Mouse (Mus musculus): ENCODE measurements around the gene Rxrb. TPM values are rescaled to one million over a fixed set of nuclear protein-coding genes. Genes with fewer than 3 reads are reported as not detected.
"Not testable (repeated sequence)": the region's sequence is repeated elsewhere in the genome, so short reads cannot be mapped to it uniquely, and the experiment has no call there.

The Rxrb gene
- 34.6 to 41.0 TPM (median 40.7 TPM) in 3 replicates for total RNA-seq (2017)

DNA sequence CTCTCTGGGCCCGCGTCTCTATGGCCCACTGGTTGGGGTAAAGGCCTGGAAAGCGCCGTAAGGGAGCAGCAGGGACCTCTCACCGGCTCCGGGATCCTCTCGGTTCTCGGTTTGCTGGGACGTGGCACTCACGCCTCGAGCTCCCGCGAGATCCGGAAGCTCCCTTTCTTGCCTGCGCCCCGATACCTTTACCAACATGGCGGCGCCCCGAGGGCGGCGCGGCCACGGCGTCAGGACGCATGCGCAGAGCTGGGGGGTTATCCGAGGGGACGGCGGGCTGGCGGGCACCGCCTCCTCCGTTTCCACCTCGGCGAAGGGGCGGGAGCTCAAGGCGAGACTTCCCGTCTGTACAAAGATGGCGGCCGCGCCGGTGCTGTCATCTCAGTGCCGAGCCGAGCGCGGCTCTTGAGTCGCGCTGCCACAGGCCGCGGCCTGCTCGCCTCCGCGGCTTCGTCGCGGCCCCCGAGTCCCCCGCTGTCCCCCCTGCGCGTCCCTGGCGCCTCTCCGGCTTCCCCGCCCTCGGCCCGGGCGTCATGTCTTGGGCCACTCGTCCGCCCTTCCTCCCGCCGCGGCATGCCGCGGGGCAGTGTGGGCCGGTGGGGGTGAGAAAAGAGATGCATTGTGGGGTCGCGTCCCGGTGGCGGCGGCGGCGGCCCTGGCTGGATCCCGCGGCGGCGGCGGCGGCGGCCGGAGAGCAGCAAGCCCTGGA is at the start of gene Rxrb, which contains the start of gene Slc39a7:
Rxrb (plus strand) TSS at position 348 of the 709 bp plus-strand sequence.
Slc39a7 (minus strand) TSS at position 218 of the 709 bp plus-strand sequence.
- peak; percentile 37 for ATAC-seq (replicated peaks; ENCODE audit: insufficient number of reproducible peaks, low FRiP score, low TSS enrichment, poor library complexity, severe bottlenecking)

DNA sequence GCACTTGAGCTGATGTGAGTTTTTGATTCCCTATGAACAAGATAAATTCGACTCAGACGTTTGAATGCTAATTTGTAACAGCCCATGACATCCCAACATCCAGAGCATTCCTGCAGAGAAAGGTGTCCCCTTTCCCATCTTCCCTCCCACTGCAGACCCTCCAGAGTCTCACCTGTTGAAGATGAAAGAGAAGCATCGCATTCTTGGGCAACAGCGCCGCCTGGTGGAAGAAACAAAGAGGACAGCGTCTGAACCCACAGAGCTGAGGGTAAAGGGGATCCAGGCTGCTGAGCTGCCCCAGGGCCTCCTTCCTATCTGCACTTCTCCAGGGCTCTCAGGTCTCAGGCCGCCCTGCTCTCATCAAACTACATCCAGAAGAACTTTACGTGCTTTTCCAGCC is 49.5 kb upstream of the Rxrb start:
- ATAC-seq (replicated peaks; ENCODE audit: insufficient number of reproducible peaks, low FRiP score, low TSS enrichment, poor library complexity, severe bottlenecking), result not testable (repeated sequence)

DNA sequence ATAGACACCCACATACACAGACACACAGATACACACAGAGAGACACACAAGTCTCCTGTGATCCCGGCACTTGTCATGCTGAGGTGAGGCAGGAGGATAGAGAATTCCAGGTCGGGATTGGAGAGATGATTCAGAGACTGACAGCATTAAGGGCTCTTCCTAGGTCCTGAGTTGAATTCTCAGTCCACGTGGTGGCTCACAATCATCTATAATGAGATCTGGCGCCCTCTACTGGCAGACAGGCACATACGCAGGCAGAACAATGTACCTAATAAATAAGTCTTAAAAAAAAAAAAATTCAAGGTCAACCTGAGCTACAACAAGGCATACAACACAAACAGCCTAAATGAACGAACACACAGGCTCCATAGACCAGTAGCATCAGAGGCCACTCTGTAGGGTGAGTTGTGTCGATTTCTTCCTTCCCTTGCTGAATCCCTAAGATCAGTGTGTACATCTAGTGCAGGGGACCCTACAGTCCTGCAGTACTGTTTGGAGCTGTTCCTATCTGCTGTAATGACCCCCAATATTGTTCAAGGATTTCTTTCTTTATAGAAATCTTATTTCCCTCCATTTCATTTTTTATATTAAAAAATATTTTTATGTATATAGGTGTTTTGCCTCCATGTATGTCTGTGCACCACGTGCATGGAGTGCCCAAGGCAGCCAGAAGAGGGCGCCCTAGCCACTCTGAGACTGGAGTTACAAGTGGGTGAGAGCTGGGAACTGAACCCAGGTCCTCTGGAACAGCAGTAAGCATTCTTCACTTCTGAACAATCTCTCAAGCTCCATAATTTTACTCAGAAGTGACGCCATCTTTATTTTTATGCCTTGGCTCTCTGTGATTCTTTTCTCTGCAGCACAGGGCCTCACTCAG is 39.6 kb upstream of the Rxrb start:
- ATAC-seq (replicated peaks; ENCODE audit: insufficient number of reproducible peaks, low FRiP score, low TSS enrichment, poor library complexity, severe bottlenecking), result peak; percentile 78

- no peak for ATAC-seq (replicated peaks; ENCODE audit: insufficient number of reproducible peaks, low FRiP score, low TSS enrichment, poor library complexity, severe bottlenecking)
Measured at GRCm38 (mm10) chr17:33994959-33995358, 36.7 kb upstream of the Rxrb start.

DNA sequence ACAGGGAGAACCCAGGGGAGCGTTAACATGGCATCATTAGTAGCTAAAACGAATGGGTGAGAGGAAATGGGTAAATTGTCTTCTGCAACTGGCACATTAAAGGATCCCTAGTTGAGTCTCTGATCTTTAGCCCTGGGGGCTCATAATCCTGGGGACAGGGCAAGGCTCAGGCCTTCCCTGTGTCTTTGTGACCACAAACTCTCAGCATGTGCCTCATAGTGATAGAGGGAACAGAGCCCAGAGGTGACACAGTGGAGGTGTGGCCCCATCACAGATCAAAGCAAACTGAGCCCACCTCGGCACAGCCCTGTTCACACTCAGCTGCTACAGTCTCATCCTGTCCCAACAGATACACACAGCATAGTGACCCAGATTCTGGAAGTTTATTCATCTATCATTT is 36.0 kb upstream of the Rxrb start:
- no peak for ATAC-seq (replicated peaks; ENCODE audit: insufficient number of reproducible peaks, low FRiP score, low TSS enrichment, poor library complexity, severe bottlenecking)

DNA sequence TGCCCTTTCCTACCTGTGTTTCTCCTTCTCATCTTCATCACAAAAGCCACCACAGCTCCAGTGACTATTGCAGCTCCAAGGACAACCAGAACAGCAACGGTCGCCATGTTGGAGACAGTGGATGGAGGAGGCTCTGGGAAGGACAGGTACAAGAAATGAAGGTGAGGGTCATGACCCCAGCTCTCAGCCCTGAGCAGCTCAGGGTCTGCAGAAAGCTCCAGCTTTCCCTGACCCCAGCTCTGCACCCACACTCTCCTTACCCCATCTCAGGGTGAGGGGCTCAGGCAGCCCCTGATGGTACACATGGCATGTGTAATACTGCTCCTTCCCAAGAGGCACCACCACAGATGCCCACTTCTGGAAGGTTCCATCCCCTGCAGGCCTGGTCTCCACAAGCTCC is 34.6 kb upstream of the Rxrb start:
- ATAC-seq (replicated peaks; ENCODE audit: insufficient number of reproducible peaks, low FRiP score, low TSS enrichment, poor library complexity, severe bottlenecking), result not testable (repeated sequence)

DNA sequence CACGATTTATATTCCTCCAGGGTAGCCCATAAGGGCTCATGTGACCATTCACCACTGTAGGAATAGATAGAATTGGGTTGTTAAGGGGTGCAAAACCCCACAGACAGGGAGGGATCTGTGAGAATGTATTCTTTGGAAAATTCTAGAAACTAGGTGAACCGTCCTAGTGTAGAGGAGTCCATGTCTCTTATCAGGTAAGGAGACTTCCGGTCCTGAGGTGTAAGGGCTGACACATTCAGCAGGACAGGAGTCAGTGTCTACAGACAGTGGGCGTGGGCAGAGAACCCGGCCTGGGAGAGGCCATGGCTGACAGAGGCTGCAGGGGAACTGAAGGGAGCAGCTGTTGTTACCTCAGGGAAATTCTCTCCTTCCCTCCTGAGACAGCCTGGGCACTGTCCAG is 32.9 kb upstream of the Rxrb start:
- ATAC-seq (replicated peaks; ENCODE audit: insufficient number of reproducible peaks, low FRiP score, low TSS enrichment, poor library complexity, severe bottlenecking), result not testable (repeated sequence)

- ATAC-seq (replicated peaks; ENCODE audit: insufficient number of reproducible peaks, low FRiP score, low TSS enrichment, poor library complexity, severe bottlenecking), result no peak
Measured at GRCm38 (mm10) chr17:33999341-34000149, 32.1 kb upstream of the Rxrb start.

GRCm38 (mm10) chr17:34000150-34000537 is 31.5 kb upstream of the Rxrb start, which contains the start of gene H2-K1:
Gene H2-K1 (minus strand): TSS chr17:34000347.
- ATAC-seq (replicated peaks; ENCODE audit: insufficient number of reproducible peaks, low FRiP score, low TSS enrichment, poor library complexity, severe bottlenecking), result peak; percentile 95

GRCm38 (mm10) chr17:34000796-34001195 is 30.8 kb upstream of the Rxrb start:
- ATAC-seq (replicated peaks; ENCODE audit: insufficient number of reproducible peaks, low FRiP score, low TSS enrichment, poor library complexity, severe bottlenecking), result not testable (repeated sequence)

DNA sequence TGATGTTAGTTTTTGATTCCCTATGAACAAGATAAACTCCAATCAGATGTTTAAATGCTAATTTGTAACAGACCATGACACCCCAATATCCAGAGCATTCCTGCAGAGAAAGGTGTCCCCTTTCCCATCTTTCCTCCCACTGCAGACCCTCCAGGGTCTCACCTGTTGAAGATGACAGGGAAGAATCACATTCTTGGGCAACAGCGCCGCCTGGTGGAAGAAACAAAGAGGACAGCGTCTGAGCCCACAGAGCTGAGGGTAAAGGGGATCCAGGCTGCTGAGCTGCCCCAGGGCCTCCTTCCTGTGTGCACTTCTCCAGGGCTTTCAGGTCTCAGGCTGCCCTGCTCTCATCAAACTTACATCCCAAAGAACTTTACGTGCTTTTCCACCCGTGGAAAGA is 28.2 kb upstream of the Rxrb start:
- no peak for ATAC-seq (replicated peaks; ENCODE audit: insufficient number of reproducible peaks, low FRiP score, low TSS enrichment, poor library complexity, severe bottlenecking)

DNA sequence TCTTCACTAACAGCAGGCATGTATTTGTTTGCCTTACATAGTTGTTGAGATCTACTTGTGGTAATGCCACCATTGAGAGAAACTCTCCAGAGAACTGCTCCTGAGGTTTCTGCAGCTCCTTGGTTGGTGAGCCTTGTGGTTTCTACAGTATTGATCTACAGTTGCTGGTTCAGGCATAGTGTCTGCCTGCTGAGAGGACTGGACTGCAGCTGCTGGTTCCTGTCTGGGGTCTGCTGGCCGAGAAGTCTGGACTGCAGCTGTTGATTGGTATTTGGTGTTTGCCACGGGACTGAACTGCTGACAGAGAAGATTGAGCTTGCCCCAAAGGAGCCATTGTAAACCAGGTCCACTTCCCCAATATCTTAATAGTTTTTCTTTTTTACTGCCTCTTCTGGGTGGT is 25.0 kb upstream of the Rxrb start:
- ATAC-seq (replicated peaks; ENCODE audit: insufficient number of reproducible peaks, low FRiP score, low TSS enrichment, poor library complexity, severe bottlenecking), result no peak

GRCm38 (mm10) chr17:34010156-34010555 is 21.5 kb upstream of the Rxrb start:
- no peak for ATAC-seq (replicated peaks; ENCODE audit: insufficient number of reproducible peaks, low FRiP score, low TSS enrichment, poor library complexity, severe bottlenecking)

- ATAC-seq (replicated peaks; ENCODE audit: insufficient number of reproducible peaks, low FRiP score, low TSS enrichment, poor library complexity, severe bottlenecking), result no peak
Measured at GRCm38 (mm10) chr17:34013436-34013835, 18.2 kb upstream of the Rxrb start.

DNA sequence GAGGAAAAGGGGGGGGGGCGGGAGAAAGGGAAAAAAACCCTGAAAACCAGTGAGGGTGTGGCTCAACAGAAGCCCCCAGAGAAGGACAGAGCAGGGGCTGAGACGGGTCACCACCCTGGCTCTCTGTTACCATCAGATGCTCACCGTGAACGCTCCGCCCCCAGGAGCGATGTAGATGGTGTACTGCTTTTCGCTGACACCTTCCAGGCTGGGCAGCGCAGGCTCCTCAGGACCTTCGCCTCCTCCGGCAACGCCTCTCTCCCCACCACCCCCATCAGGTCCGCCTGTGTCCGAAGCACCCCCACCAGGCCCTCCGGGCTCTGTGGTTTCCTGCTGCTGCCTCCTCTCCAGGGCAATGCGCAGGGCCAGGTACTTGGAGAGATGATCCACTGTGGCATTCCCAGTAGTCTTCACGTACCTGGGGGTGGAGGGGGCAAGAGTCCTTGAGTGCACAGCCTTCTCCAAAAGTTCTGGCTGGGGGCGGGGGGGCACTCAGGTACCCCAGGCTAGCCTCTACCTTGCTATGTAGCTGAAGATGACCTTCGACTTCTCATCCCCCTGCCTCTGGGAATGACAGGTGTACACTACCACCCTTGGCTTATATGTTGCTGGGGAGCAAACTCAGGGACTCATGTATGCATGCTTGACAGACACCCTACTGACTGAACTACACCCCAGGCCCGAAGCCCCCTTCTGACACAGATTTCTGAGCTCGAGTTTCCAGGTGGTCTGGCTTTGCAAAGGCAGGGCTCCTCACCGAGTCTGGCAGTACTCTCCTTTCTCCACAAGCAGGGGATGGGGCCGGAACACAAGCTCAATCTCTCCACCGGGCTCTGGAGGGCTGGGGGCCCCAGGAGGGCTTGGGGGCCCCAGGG is 9.8 kb upstream of the Rxrb start:
- no peak for ATAC-seq (replicated peaks; ENCODE audit: insufficient number of reproducible peaks, low FRiP score, low TSS enrichment, poor library complexity, severe bottlenecking)

- ATAC-seq (replicated peaks; ENCODE audit: insufficient number of reproducible peaks, low FRiP score, low TSS enrichment, poor library complexity, severe bottlenecking), result no peak
Measured at GRCm38 (mm10) chr17:34022414-34022783, 9.2 kb upstream of the Rxrb start.

DNA sequence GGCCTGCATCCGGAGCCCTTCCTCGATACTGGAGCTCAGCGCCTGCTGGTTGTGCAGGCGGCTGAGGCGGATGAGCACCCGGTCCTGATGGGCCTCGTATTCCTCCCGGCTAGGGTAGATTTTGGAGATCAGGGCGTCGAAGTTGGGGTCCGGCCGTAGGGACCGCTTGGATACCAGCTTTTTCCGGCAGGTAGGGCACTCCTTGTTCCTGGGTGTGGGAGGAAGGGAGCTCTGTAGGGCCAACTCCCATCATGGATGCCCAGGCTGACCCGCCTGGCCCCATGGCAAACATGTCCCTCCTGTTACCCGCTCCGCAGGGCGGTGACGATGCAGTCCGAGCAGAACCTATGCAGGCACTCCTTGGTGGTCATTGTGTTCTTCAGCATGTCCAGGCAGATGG is 8.6 kb upstream of the Rxrb start:
- no peak for ATAC-seq (replicated peaks; ENCODE audit: insufficient number of reproducible peaks, low FRiP score, low TSS enrichment, poor library complexity, severe bottlenecking)

DNA sequence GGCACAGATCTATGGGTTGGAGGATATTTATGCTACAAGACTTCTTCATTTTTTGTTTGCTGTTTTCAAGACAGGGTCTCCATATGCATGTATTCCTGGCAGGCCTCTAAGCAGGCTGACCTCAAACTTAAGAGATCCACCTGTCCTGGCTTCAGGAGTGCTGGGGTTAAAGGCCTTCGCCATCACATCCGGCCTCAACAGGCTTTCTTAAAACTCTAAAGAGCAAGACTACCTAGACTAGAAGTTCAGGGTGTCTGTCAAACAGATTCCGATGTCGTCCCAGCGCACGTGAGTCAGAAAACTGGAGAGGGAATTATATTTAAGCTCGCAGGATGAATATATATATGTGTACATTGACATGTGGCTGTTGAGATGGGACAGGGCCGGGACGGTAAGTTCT is 7.9 kb upstream of the Rxrb start:
- ATAC-seq (replicated peaks; ENCODE audit: insufficient number of reproducible peaks, low FRiP score, low TSS enrichment, poor library complexity, severe bottlenecking), result no peak
